Mouse (Mus musculus) left cerebral cortex, adult 6 months (tissue): ENCODE results near the gene Cacng4. TPM values are rescaled to one million over a fixed set of nuclear protein-coding genes. Genes with fewer than 3 reads are reported as not detected.

Experiments
- long read RNA-seq, 2 experiments: library from polyadenylated mRNA; unstranded; transcript quantifications; one replicate each; pipeline ENCODE4 v2.0.0; 2019 to 2020
- polyA plus RNA-seq: library from polyadenylated mRNA; unstranded; fragments of <200 nt; fragmentation: Nextera tagmentation; gene quantifications from 2 replicates; pipeline ENCODE4 v1.2.3, GENCODE M21; 2021

Cacng4 gene
- polyA plus RNA-seq = 6.3 and 7.0 TPM in 2 replicates
- long read RNA-seq, experiment 1, transcript Cacng4-202 (3 exons, 422 nt) = major isoform, 5 of 15 reads
- long read RNA-seq, experiment 1, partial matches to known transcripts = 1 of 15 reads
- long read RNA-seq, experiment 1, other reads (novel, unspliced or antisense) = 6 of 15 reads
- long read RNA-seq, experiment 2, transcript Cacng4-202 (3 exons, 422 nt) = major isoform, 13 of 23 reads
- long read RNA-seq, experiment 2, partial matches to known transcripts = 1 of 23 reads
- long read RNA-seq, experiment 2, other reads (novel, unspliced or antisense) = 8 of 23 reads

GRCm38 (mm10) chr11:107794547-107795269, at the start of gene Cacng4:
Cacng4 (minus strand) TSS chr11:107794557.

GRCm38 (mm10) chr11:107716332-107716938, 77.9 kb downstream of the Cacng4 start, which contains the start of gene Cacng1:
Cacng1 (minus strand) TSS chr11:107716522.

Other genes with a start within 250 kb of the Cacng4 start
- gene Helz, start 246.6 kb downstream of the Cacng4 start, polyA plus RNA-seq = 9.9 and 10.8 TPM in 2 replicates
- 0.16 and 0.40 TPM in 2 replicates for gene Cacng1, start 78.0 kb downstream of the Cacng4 start, polyA plus RNA-seq
- 4.1 and 5.4 TPM in 2 replicates for gene Cacng5, start 120.5 kb upstream of the Cacng4 start, polyA plus RNA-seq